Mouse (Mus musculus) heart, adult 18-20 months (tissue): ENCODE measurements around the gene Icam1. TPM values are rescaled to one million over a fixed set of nuclear protein-coding genes. Genes with fewer than 3 reads are reported as not detected.

Experiments
- DNase-seq, 2 experiments: peaks; one replicate each; pipeline ENCODE4 v3.0.0; 2021 to 2022; ENCODE audit warnings: mixed read lengths in 1 of 2
- long read RNA-seq, 2 experiments: library from polyadenylated mRNA; stranded (forward); transcript quantifications; one replicate each; pipeline ENCODE4 v2.0.0; 2021
- total RNA-seq, 2 experiments: library from RNA; stranded (reverse); gene quantifications; 2 replicates each; pipeline ENCODE4 v1.2.3; 2021

The Icam1 gene
- 1 to 10 TPM; 8.7 to 9.1 TPM for total RNA-seq
- long read RNA-seq, experiment 1, partial matches to known transcripts = 0 of 1 reads
- long read RNA-seq, experiment 1, other reads (novel, unspliced or antisense) = 0 of 1 reads
- long read RNA-seq, experiment 2, partial matches to known transcripts = 0 of 2 reads
- long read RNA-seq, experiment 2, other reads (novel, unspliced or antisense) = 0 of 2 reads

DNA sequence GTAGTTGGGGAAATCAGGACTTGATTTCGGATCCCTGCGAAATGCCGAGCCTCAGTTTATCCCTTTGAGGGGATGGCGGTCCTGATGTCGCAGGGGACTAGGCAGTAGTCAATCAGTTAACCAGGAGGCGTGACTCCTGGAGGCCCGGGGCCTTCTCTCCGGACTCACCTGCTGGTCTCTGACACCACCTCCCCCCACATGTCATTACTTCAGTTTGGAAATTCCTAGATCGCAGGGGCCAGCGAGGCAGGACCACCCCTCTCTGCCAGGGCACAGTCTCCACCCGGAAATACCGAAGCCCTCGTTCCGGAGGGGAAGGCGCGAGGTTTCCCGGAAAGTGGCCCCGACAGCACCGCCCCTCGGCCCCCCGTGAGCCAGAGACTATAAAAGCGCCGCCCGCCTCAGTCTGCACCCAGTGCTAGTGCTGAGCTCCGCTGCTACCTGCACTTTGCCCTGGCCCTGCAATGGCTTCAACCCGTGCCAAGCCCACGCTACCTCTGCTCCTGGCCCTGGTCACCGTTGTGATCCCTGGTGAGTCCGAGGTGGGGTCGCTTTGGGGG is at the start of gene Icam1:
Gene Icam1, plus strand, starts transcription at position 415 of the 560 bp plus-strand sequence.
- peak; percentile 84 to 86 for DNase-seq

DNA sequence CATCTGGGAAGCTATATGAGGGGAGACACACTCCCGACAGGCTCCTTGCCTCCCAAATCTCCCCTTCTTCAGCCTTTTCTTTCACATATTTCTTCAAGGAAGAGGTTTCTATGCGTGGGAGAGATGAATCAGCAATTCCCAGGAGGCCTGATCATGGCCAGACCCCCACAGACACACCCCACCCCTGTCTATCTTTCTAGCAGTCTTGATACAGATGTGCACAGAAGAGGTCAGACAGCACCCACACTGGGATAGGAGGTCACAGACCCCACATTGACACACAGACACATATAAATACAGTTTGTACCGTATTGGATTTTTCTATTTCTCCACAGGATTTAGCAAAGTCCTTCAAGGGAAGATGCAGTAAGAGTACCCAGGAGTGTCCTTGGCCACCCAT is 49.8 kb upstream of the Icam1 start:
- no peak for DNase-seq

GRCm38 (mm10) chr9:20966747-20967146 is 49.0 kb upstream of the Icam1 start:
- no peak for DNase-seq

DNA sequence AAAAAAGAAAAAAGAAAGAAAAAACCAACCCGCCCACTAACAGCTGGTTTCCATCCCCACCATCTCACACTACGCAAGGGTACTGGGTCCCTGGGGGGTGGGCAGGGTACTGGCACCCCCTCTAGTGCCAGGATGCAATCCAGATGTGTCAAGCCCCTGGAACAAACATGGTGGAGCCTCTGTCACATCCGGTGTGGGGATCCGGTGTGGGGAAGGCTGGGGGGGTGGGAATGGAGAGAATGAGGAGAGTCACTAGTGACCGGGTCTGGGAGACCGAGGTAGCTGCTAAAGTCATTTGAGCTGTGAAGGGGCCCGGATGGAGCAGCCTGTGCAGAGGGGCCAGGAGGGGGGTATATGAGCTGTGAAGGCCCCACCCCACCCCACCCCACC is 44.0 kb upstream of the Icam1 start:
- DNase-seq = peak; percentile 50 to 65

DNA sequence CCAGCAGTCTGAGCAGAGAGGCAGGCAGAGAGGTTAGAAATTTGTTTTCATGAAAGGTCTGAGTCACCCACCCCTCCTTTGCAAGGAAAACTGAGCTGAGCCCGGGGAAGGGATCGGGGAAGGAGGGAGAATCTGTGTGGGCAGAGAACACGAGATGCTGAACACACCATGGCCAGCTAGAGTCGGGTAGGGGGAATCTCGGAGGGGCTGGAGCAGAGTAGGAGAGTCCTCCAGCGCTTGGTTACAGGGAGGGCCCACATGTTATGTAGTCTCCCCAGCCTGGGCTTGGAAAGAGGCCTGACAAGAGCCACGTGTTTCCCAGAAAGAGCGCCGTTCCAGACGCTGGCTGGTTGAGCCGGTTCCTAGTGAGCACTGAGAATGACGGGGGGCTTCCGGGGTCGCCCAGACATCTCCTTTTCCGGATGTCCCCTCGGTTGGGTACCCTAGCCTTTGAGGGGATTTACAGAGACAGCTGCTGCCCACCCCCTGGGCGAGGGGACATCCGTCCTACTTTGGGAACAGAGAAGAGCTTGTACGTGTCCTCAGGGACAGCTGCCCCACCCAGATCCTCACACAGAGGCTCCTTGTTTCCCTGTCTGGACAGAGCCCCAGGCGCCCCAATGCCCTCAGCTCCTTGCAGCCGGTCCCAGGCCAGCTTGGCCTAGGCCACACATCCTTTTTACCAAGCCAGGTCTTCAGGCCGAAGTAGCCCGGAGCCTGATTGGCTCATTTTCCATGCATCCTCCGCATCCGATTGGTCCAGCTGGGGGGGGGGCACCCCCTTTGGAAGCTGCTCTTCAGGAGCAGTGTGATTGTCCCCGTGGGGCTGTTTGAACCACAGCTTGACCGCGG is 43.4 kb upstream of the Icam1 start:
- peak; percentile 72 to 79 for DNase-seq

DNA sequence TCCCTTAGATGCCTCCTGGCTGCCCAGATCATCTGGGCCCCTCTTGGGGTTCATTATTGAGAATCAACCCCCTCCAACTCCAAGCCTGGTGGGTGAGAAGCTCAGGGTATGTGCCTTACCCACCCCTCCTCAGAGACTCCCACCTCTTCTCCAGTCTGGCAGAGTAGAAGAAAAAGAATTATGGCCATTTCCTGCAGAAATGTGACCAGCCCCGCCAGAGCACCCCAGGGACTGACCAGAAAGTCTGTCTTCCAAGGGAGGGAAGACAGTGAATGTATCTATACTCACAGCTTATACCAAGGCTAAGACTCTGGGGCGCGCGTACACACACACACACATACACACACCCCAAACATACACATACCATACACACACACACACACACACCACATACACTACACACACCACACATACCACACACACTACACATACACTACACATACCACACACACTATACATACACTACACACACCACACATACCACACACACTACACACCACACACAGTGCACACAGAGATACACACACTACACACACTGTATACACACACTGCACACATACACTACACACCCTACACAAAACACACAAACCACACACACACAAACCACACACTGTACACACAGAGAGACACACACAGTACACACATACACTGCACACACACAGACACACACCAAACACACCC is 42.6 kb upstream of the Icam1 start:
- DNase-seq = no peak

DNA sequence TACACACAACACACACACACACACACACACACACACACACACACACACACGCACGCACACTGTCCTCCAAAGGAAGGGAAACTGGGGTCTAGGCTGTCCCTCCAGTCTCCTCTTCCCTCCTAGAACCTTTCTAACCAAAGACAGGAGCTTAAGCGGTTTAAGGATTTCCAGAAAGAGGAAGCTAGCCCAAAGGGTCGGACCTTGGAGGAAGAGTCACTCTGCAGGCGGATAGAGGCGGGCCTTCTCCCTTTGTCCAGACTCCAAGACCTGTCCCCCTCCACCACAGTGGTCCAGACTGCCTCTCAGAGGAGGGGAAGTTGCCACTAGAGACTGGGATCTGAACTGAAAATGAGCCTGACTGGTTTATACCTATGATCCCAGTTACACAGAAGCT is 42.1 kb upstream of the Icam1 start:
- DNase-seq = peak in 1 of 2 experiments; percentile 69

- peak; percentile 71 to 73 for DNase-seq
Measured at GRCm38 (mm10) chr9:20975431-20976215, 40.2 kb upstream of the Icam1 start.

GRCm38 (mm10) chr9:20976216-20976960 is 39.4 kb upstream of the Icam1 start, which contains the start of gene S1pr2:
S1pr2 (minus strand) TSS chr9:20976781.
- DNase-seq = peak; percentile 90 to 93

DNA sequence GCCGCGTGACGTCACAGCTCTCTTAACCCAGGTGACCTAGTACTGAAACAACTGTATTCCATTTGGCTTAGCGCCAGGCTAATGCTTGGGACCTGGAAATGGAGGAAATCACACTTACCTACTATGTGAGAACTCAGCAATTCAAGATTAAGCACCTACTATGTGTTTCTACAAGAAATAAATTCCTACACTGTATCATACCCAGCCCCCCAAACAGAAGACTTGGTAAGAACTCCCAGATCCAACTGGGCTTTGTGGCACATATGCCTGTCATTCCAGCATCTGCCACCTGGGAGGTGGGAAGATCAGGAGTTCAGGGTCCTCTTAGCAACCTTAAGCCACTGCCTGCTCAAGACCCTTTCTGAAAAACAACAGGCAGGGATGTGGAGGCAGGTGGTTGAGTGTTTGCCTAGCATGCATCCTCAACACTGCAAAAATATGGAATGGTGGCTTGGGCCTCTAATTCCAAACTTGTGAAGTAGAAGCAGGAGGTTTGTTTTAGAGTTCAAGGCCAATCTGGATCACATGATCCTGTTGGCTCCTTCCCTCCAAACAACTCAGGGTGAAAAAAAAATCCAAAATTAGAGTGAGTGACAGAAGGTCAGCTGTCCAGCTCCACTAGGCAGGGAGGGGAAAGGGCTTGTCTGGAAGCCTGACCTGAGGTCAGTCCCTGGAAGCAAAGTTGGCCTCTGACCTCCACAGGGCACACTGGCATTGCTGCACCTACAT is 38.7 kb upstream of the Icam1 start:
- DNase-seq = no peak

GRCm38 (mm10) chr9:20978409-20979095 is 37.2 kb upstream of the Icam1 start:
- DNase-seq = peak in 1 of 2 experiments; percentile 31

DNA sequence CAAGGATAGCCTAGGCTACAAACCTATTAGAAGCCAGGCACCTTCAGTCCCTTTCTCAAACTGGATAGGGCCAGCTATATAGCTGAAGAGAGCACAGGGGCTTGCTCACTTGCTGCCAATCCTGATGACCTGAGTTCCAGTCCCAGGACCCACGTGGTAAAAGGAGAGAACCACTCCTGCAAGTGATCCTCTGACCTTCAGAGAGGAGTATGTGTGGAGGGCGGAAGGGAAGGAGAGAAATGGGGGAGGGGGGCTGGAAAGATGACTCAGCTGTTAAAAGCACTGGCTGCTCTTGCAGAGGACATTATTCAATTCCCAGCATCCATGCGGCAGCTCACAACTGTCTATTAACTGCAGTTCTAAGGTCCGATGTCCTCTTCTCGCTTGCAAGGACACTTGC is 36.6 kb upstream of the Icam1 start:
- DNase-seq = no peak

DNA sequence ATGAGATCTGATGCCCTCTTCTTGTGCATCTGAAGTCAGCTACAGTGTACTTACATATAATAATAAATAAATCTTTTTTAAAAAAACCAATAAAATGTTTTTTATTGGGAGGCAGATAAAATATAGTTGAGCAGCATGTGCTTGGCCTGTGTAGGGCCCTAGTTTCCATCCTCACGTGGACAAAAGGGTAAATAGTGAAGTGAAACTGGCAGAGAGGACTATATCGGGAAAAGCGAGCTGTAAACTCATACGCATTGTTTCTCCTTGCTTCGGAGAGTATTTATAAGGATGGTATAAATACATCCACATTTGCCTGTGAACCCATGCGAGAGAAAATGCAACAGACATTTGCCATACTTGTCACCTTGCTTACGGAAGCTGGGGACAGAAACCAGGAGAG is 36.0 kb upstream of the Icam1 start:
- DNase-seq = no peak

DNA sequence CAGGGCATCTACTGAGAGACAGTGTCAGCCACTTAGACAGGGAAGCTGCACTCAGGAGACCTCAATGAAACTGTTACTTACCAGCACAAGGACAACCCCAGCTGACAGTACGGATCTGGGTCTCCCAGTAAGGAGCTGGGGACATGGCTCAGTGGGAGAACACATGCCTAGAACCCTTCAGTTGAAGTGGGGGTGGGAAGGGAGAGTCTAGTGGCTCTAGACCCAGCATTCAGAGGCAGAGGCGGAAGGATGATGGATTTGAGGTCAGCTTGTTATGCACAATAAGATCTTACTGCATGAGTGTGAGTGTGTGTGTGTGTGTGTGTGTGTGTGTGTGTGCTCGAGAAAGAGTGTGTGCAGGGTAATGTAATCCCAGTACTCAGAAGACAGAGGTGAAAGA is 33.6 kb upstream of the Icam1 start:
- no peak for DNase-seq

DNA sequence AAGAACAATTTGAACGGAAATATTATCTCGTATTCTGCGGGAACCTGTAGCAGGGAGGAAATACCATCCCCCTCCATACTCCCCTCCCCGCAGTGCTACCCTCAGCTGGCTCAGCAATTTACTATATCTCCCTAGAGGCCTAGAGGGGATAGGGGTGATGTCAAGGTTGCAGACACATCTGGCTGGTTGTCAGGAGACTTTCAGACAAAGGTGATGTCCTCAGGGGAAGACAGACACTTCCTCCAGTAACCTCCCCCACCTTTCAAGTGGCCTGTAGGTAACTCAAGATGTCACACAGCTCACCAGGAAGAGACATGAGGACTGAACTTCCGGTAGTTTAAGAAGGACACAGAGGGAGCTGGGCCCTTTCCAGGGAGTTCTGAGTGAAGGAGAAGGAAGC is 32.6 kb upstream of the Icam1 start:
- no peak for DNase-seq

- peak; percentile 58 to 71 for DNase-seq
Measured at GRCm38 (mm10) chr9:20986952-20987686, 28.7 kb upstream of the Icam1 start.

DNA sequence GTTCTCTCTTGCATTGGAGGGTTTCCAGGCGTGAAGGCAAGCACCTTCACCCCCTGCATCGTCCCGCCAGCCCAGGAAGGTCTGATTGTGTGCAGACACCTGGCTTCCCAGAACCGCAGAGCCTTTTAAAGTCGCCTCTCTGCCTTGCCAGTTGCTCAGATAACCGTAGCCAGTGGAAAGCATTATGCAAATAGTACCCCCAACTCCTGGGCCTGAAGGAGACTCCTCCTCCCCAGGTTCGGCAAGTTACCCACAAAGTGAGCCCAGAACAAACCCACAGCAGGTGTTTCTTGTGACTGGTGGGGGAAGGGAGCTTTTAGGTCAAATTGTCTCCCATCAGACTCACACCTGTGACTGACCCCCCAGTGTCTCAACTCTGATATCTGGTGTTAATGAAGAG is 27.8 kb upstream of the Icam1 start:
- no peak for DNase-seq

- no peak for DNase-seq
Measured at GRCm38 (mm10) chr9:20990861-20991260, 24.9 kb upstream of the Icam1 start.

- no peak for DNase-seq
Measured at GRCm38 (mm10) chr9:20991587-20991986, 24.2 kb upstream of the Icam1 start.
